Mouse (Mus musculus) embryo, embryonic 10 days (tissue): ENCODE data around the gene Crp.

Experiments used
- DNase-seq: peaks from one replicate; pipeline ENCODE4 v3.0.0-alpha.2; 2015; ENCODE audit warnings: low spot score

The Crp gene

DNA sequence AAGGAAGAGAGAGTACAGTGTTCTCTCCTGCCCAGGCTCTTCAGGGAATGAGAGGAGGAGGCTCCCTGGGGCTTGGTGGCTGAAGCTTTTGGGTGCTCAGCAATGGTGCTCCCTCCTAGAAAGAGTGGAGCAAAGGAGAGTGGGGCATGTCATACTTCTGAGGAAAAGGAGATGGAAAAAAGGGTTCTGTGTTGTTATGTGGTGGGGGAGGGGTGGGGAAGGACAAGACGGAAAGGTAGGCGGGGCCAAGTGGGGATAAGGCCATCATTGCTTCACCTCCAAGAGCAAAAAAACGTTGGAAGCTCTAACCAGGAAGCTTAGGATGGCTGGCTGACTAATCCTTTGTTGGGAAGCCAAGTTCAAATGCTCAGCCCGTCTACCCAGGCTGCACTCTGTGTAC lies 14.1 kb downstream of the Crp start:
- no peak for DNase-seq

DNA sequence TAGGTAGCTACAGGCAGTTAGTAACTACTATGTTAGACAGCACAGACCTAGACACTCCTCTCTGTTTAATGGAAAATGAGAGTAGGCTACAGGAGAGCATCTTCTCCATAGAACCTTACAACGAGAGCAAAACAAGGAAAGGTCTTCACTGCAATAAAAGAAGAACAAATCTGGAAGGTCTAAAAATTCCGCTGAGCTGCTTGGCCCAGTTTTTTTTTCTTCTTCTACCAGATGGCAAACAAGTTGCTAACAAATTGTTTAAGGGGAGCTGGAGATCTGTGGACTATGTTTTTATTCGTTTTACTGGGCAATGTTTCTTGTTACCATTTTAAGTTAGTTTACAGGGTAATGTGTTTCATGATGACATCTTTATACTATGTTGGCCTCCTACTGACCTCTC lies 53.4 kb downstream of the Crp start:
- no peak for DNase-seq

- DNase-seq: no peak
Observed at GRCm38 (mm10) chr1:172755151-172755550, 57.3 kb downstream of the Crp start.

GRCm38 (mm10) chr1:172759525-172759924 lies 61.7 kb downstream of the Crp start:
- no peak for DNase-seq

DNA sequence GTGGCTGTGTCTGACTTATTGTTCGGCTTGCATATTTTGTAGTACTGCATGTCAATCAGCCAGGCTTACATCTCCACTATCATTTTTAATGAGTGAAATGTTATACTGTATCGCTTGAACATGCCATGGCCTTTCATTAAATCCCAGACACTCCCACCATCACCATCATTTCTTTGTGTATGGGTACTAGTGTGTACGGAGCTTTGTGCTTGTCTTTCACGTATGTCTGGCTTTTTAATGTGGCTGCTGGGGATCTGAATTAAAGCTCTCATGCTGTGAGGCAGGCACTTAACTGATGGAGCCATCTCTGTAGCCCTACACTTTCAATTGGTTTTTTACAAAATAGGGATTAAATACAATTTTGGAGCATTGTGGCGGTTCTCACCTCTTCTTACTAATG lies 81.3 kb downstream of the Crp start:
- no peak for DNase-seq

GRCm38 (mm10) chr1:172785322-172785721 lies 87.5 kb downstream of the Crp start:
- DNase-seq: no peak

GRCm38 (mm10) chr1:172785886-172786285 lies 88.0 kb downstream of the Crp start:
- peak; percentile 8 for DNase-seq

DNA sequence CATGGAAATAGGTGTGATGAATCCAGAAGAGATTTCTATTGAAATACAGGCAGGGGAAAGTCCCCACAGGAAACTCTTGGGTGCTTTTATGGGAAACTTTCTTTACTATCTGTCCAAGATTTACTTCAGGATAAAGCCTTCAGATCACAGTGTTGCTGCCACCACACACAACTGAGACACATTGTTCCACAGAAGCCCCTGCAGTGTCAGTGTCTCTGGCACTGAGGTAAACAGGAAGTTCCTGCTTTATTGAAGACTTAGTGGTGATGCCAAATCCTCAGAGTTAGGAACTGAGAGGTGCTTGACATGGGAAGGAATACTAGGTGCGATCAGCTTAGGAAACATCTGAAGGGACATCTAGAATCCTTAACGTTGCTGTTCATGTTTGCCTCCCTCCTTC lies 131.1 kb downstream of the Crp start:
- DNase-seq: no peak

DNA sequence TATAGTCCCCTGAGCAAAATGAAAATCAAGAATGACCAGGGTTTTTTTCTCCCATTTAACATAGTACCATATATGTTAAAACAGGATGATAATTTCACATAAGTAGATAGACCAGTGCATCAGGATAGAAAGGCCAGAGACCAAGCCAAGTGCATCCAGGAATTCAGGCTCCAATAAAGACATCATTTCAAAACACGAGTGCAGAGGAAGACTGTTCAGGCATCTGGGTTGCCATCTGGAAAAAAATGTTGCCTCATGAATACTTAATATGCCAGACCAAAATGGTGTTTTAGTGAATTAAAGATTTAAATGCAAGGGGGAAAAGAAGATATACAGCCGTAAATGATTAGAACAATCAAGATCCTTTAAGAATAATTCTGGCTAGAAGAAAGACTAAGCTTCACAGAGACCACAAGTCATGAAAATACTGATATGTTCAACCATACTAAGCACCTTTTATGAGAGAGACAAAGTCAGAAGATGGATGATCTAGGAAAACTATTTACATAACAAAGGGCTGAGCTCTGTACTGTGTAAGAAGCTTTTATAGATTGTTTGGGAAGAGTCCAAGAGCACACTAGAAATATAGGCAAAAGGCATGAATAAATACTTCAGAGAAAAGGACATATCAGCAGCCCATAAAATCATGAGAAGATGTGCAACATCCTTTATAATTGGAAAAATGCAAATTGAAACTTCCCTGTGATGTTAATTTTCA lies 149.3 kb downstream of the Crp start:
- no peak for DNase-seq

DNA sequence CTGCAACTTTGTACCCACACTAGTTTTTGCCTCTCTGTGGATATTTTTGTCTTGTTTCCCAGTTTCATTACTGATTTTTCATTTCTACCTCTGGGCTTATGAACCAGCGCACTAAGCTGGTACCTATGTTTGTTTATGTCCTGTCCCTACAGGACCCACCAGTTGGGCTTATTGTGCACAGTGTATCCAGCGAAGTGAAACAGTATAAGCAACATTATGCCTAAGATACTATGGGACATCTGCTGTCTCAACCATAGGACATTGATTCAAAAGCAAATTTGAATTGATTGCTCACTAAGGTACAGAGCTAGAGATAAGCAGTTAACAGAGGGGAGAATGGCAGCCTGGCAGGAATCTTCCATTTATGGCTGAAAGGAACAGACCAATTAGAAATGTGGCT lies 150.3 kb downstream of the Crp start:
- DNase-seq: no peak

DNA sequence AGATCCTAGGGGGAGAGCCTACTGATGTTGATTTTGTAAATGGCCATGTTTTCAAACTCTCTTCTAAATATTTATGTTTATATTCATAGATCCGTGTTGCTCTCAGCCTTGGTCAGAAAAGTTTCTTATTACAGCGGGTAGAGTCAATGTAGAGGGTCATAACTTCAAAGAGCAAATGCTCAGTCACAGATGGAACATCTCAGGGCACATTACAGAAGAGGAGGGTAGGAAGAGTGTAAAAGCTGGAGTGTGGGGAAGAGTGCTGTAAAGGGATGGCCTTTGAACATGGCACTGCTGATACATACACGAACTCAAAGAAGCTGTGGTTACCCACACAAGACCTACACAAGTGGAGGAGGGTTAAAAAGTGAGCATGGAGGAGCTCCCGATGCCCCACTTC lies 177.4 kb downstream of the Crp start:
- no peak for DNase-seq

- no peak for DNase-seq
Observed at GRCm38 (mm10) chr1:172876675-172877074, 178.8 kb downstream of the Crp start.
